In the genomic region with DNA sequence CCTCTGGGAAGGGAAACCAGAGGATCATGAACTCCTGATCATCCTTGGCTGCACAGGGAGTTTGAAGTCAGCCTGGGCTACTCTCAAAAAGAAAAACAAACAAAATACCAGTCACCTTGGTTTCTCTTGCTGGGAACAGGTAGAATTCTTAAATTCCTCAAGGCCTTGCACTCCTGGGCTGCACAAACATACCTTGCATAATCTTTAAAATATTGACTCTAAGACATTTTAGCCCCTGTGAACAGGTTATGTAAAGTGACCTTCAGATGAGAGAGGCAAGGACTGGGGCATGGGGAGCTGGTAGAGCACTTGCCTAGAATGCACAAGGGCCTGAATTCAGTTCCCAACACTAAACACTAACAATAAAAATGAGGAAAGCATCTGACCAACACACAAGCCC, we compare ENCODE assay signal across 19 mouse cellular contexts.
"Had no signal": no experiment of that assay in that cellular context is flagged by ENCODE, and none has a peak within 500 bp of the region (broad histone marks: within the 10 kb centered on the region; RNA-seq: fewer than 3 reads in every experiment).

No protein-coding gene starts in this region.

- ATAC-seq: liver, postnatal 0 days; midbrain, embryonic 13.5 days; midbrain, embryonic 15.5 days had no signal

- H3K9ac ChIP-seq: liver, embryonic 13.5 days; liver, embryonic 15.5 days; liver, postnatal 0 days; midbrain, embryonic 13.5 days; midbrain, embryonic 15.5 days; neural tube, embryonic 13.5 days; neural tube, embryonic 15.5 days had no signal

- H3K4me2 ChIP-seq: liver, embryonic 11.5 days; liver, embryonic 13.5 days; liver, embryonic 15.5 days; midbrain, embryonic 13.5 days; midbrain, embryonic 15.5 days; neural tube, embryonic 13.5 days; neural tube, embryonic 15.5 days had no signal

- H3K27ac ChIP-seq: liver, embryonic 13.5 days; liver, embryonic 15.5 days; midbrain, embryonic 10.5 days; midbrain, embryonic 13.5 days; midbrain, embryonic 15.5 days; neural tube, embryonic 13.5 days; neural tube, embryonic 15.5 days had no signal

- H3K4me3 ChIP-seq: liver, embryonic 13.5 days; liver, embryonic 15.5 days; midbrain, embryonic 10.5 days; midbrain, embryonic 13.5 days; midbrain, embryonic 15.5 days; myocyte; neural tube, embryonic 13.5 days; neural tube, embryonic 15.5 days had no signal

- H3K9me3 ChIP-seq: liver, embryonic 13.5 days; liver, embryonic 15.5 days; midbrain, embryonic 10.5 days; midbrain, embryonic 13.5 days; midbrain, embryonic 15.5 days; neural tube, embryonic 13.5 days; neural tube, embryonic 15.5 days had no signal

- H3K27me3 ChIP-seq: liver, embryonic 13.5 days; liver, embryonic 15.5 days; midbrain, embryonic 13.5 days; midbrain, embryonic 15.5 days; neural tube, embryonic 13.5 days; neural tube, embryonic 15.5 days had no signal

- DNase-seq: liver; liver, embryonic 13.5 days; liver, postnatal 0 days; retina, postnatal 1 day; right cerebral cortex, adult 18-20 months; right cerebral cortex, postnatal 25 days; right cerebral cortex, postnatal 4 days; spleen, adult 18-20 months; thymus, adult 18-20 months; thymus, postnatal 14 days; thymus, postnatal 36 days had no signal
